Mouse (Mus musculus) adrenal gland (tissue): Measurements from ENCODE around the gene Gm44790.
"Not testable (repeated sequence)": the region's sequence is repeated elsewhere in the genome, so short reads cannot be mapped to it uniquely, and the experiment has no call there.

ENCODE experiments used
- intact Hi-C: fragments of 180-260 bp; cut with DNase I; formaldehyde crosslinking; loops from one replicate; pipeline ENCODE4 v1.15.1; 2025

Gm44790 gene

GRCm38 (mm10) chr6:86472100-86472955 lies 45.9 kb downstream of the Gm44790 start:
- intact Hi-C loops: loop anchor here (5.0 kb wide), 1 partner anchor 35 kb away; the partner anchor contains the start of gene C87436

- intact Hi-C loops: loop anchor here (1.0 to 5.0 kb wide), 2 partner anchors 36 to 52 kb away; partner anchors contain the start of gene C87436
Observed at GRCm38 (mm10) chr6:86473077-86473476, 46.6 kb downstream of the Gm44790 start.

- intact Hi-C loops: loop anchor here (5.0 kb wide), 1 partner anchor 37 kb away; the partner anchor contains the start of gene C87436
Observed at GRCm38 (mm10) chr6:86474072-86474471, 47.6 kb downstream of the Gm44790 start.

GRCm38 (mm10) chr6:86474646-86475181 lies 48.3 kb downstream of the Gm44790 start:
- intact Hi-C loops: loop anchor here (5.0 kb wide), 1 partner anchor 37 kb away; the partner anchor contains the start of gene C87436

- intact Hi-C loops: no loop called here
Observed at GRCm38 (mm10) chr6:86475462-86476167, 49.2 kb downstream of the Gm44790 start.

- intact Hi-C loops: no loop called here
Observed at GRCm38 (mm10) chr6:86476931-86477330, 50.5 kb downstream of the Gm44790 start.

- intact Hi-C loops: no loop called here
Observed at GRCm38 (mm10) chr6:86479311-86479710, 52.9 kb downstream of the Gm44790 start.

GRCm38 (mm10) chr6:86479816-86480188 lies 53.3 kb downstream of the Gm44790 start:
- intact Hi-C loops: no loop called here

GRCm38 (mm10) chr6:86480189-86480831 lies 53.9 kb downstream of the Gm44790 start:
- intact Hi-C loops: no loop called here

- intact Hi-C loops: no loop called here
Observed at GRCm38 (mm10) chr6:86481871-86482270, 55.4 kb downstream of the Gm44790 start.

- intact Hi-C loops: loop anchor here (5.0 kb wide), 1 partner anchor 36 kb away; no protein-coding TSS in a partner anchor
Observed at GRCm38 (mm10) chr6:86485943-86486640, 59.6 kb downstream of the Gm44790 start.

GRCm38 (mm10) chr6:86487358-86488148 lies 61.1 kb downstream of the Gm44790 start:
- intact Hi-C loops: loop anchor here (5.0 kb wide), 1 partner anchor 35 kb away; no protein-coding TSS in a partner anchor

GRCm38 (mm10) chr6:86488149-86488485 lies 61.7 kb downstream of the Gm44790 start:
- intact Hi-C loops: loop anchor here (5.0 kb wide), 1 partner anchor 34 kb away; no protein-coding TSS in a partner anchor

GRCm38 (mm10) chr6:86489945-86490344 lies 63.5 kb downstream of the Gm44790 start:
- intact Hi-C loops: loop anchor here (5.0 kb wide), 1 partner anchor 32 kb away; no protein-coding TSS in a partner anchor

GRCm38 (mm10) chr6:86490413-86490812 lies 64.0 kb downstream of the Gm44790 start:
- intact Hi-C loops: not testable (repeated sequence)

GRCm38 (mm10) chr6:86493469-86494263 lies 67.2 kb downstream of the Gm44790 start:
- intact Hi-C loops: no loop called here

GRCm38 (mm10) chr6:86494767-86495166 lies 68.3 kb downstream of the Gm44790 start:
- intact Hi-C loops: no loop called here
